Mouse (Mus musculus) forebrain, embryonic 13.5 days (tissue): Measurements from ENCODE around the gene S100a2. TPM values are rescaled to one million over a fixed set of nuclear protein-coding genes. Genes with fewer than 3 reads are reported as not detected.

Experiments used
- ATAC-seq: fragments of 200-750 bp; cut with Nextera tagmentation; 2 replicates; pipeline ENCODE4 v1.8.0; 2017
- H3K27ac ChIP-seq: fragments of 300-500 bp; sonication (generic); 2 replicates; pipeline ENCODE4 v1.5.1; 2015; ENCODE audit warnings: inconsistent platforms, mild to moderate bottlenecking, moderate library complexity
- H3K27me3 ChIP-seq: fragments of 300-500 bp; sonication (generic); 2 replicates; pipeline ENCODE4 v1.6.1; 2015; ENCODE audit warnings: mild to moderate bottlenecking, inconsistent platforms
- H3K36me3 ChIP-seq: fragments of 300-500 bp; sonication (generic); 2 replicates; pipeline ENCODE4 v1.6.1; 2015; ENCODE audit warnings: mild to moderate bottlenecking, inconsistent platforms; ENCODE audit not compliant: poor library complexity, severe bottlenecking
- H3K4me1 ChIP-seq: fragments of 300-500 bp; sonication (generic); 2 replicates; pipeline ENCODE4 v1.6.1; 2015; ENCODE audit warnings: inconsistent platforms
- H3K4me2 ChIP-seq: fragments of 300-500 bp; sonication (generic); 2 replicates; pipeline ENCODE4 v1.6.1; 2015; ENCODE audit warnings: inconsistent platforms, mild to moderate bottlenecking, moderate library complexity
- H3K4me3 ChIP-seq: fragments of 300-500 bp; sonication (generic); 2 replicates; pipeline ENCODE4 v1.5.1; 2015; ENCODE audit warnings: mild to moderate bottlenecking, inconsistent platforms
- H3K9ac ChIP-seq: fragments of 300-500 bp; sonication (generic); 2 replicates; pipeline ENCODE4 v1.6.1; 2015; ENCODE audit warnings: mild to moderate bottlenecking, inconsistent platforms
- H3K9me3 ChIP-seq: fragments of 300-500 bp; sonication (generic); replicated peaks from 2 replicates; pipeline ENCODE4 v1.6.1; 2016; ENCODE audit warnings: inconsistent platforms
- WGBS: fragments of 180-500 bp; shearing (Covaris S2); methylation state at CpG from one replicate; pipeline ENCODE4 v1.1.7; 2015; 5-methylcytosine and 5-hydroxymethylcytosine counted together
- polyA plus RNA-seq: library from polyadenylated mRNA; unstranded; fragments of >200 nt; fragmentation: Nextera tagmentation; extraction: Ambion mirVana; gene quantifications from 2 replicates; pipeline ENCODE4 v1.2.1, GENCODE M21; 2015

S100a2 gene
- polyA plus RNA-seq, 1 experiment from 2014 or later: not detected

- Histone ChIP-seq H3K9me3 (no peaks in the 10 kb centered on the region), H3K4me2 (0 out of 2 replicates have a peak overlapping the region, but pooled peaks have one; percentile 7), H3K9ac (no peak overlapping the region), H3K4me3 (no peak overlapping the region), H3K27ac (peak overlapping the region; percentile 54), H3K4me1 (peaks cover 26% of the 10 kb centered on the region), H3K36me3 (no peaks in the 10 kb centered on the region), H3K27me3 (no peaks in the 10 kb centered on the region)
- ATAC-seq: peak; percentile 71; the same call in 1 of the 2 replicates
- 5% methylated on average over 2 of the region's 2 CpGs for WGBS
These were observed 33.5 kb downstream of the S100a2 start for GRCm38 (mm10) chr3:90623435-90624071.

DNA sequence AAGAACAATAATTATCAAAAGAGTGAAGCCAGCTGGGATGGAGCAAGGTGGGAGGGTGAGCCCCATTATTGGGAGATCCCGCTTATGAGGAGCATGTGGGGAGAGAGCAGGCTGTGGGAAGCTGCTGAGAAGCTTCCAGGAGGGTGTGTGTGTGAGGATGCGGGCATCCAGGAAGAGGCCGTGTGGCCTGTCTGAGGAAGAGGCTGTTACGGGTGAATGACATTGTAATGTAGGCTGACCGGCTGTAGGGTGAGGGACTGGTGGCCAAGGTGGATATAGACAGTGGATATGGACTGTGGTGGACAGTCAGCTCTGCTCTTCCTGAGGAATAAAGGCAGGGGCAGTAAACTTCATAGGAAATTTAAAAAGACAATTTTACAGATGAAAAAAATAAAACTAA, 35.4 kb downstream of the S100a2 start:
- no peak overlapping the region for H3K4me2 ChIP-seq
- H3K4me1 ChIP-seq: peaks cover 26% of the 10 kb centered on the region
- H3K27ac ChIP-seq: no peak overlapping the region
- no peaks in the 10 kb centered on the region for H3K27me3 ChIP-seq
- no peaks in the 10 kb centered on the region for H3K36me3 ChIP-seq
- H3K9me3 ChIP-seq: no peaks in the 10 kb centered on the region
- 0 out of 2 replicates have a peak, but pooled peaks have one; percentile 23 for ATAC-seq
- 73% methylated on average over 5 of the region's 5 CpGs for WGBS
- H3K9ac ChIP-seq: no peak overlapping the region
- H3K4me3 ChIP-seq: no peak overlapping the region

DNA sequence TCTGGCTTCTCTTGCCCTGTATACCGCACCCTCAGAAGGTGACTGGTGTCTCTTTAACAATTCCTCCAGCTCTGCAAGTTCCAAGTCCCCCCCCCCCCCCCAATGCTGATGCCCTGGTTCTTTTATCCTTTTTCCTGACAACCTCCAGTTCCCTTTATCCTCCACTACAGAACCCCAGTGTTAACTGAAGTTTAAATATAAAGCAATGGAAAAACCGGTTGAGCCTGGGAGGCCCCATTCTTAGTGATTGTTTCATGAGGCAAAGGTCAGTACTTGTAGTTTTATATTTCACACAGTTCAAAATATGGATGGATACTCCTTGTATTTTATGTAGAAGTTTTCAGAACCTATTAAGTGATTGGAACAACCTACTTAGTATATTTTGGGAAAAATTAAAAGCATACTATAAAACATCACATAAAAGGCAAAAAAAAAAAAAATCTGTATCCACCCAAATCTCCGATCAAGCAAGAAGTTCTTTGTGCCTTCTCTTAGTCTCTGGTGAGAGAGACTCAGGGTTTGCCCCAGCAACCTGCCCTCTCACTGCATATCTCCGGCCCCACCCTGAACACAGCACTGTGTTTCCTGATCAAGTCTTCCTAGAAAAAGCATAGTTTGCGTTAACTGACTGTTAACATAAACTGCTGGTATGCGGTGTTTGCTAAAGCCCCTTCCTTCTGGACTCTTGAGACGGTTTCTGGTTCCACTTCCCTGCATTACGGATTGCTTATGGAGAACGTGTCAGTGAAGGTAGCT, 36.4 kb downstream of the S100a2 start:
- Histone ChIP-seq H3K4me3 (no peak overlapping the region), H3K27me3 (no peaks in the 10 kb centered on the region), H3K9ac (no peak overlapping the region), H3K36me3 (no peaks in the 10 kb centered on the region), H3K4me2 (no peak overlapping the region), H3K9me3 (no peaks in the 10 kb centered on the region), H3K4me1 (peaks cover 26% of the 10 kb centered on the region), H3K27ac (no peak overlapping the region)
- 82% methylated on average over 9 of the region's 9 CpGs for WGBS
- ATAC-seq: no peak

DNA sequence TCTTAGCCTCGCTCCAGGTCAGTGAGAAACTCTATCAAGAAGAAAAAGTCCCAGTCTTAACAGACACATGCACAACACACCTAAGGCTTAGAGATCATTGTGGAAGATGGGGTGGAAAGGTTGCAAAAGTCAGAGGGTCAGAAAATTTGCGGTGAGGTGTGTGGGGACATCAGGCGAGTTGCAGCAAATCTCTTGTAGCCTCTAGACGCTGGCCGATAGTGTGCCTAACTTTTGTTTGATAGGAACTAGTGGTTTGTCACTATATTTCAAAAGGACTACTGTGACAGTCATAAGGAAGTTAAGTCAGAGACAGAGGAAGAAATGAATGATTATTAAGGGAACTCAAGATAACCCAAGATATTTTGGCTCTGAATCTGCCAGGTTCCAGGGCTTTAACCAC, 37.3 kb downstream of the S100a2 start:
- no peak overlapping the region for H3K4me2 ChIP-seq
- no peak for ATAC-seq
- no peaks in the 10 kb centered on the region for H3K27me3 ChIP-seq
- peaks cover 26% of the 10 kb centered on the region for H3K4me1 ChIP-seq
- 94% methylated on average over 5 of the region's 5 CpGs for WGBS
- no peak overlapping the region for H3K27ac ChIP-seq
- H3K9ac ChIP-seq: no peak overlapping the region
- no peaks in the 10 kb centered on the region for H3K36me3 ChIP-seq
- H3K4me3 ChIP-seq: no peak overlapping the region
- H3K9me3 ChIP-seq: no peaks in the 10 kb centered on the region

GRCm38 (mm10) chr3:90627807-90628206, 37.8 kb downstream of the S100a2 start:
- Histone ChIP-seq H3K9me3 (no peaks in the 10 kb centered on the region), H3K9ac (no peak overlapping the region), H3K27ac (no peak overlapping the region), H3K4me2 (no peak overlapping the region), H3K4me3 (no peak overlapping the region), H3K27me3 (no peaks in the 10 kb centered on the region), H3K36me3 (no peaks in the 10 kb centered on the region), H3K4me1 (peaks cover 24% of the 10 kb centered on the region)
- ATAC-seq: no peak
- WGBS: 69% methylated on average over 4 of the region's 4 CpGs

- Histone ChIP-seq H3K36me3 (no peaks in the 10 kb centered on the region), H3K4me1 (peaks cover 9% of the 10 kb centered on the region), H3K27ac (no peak overlapping the region), H3K4me3 (no peak overlapping the region), H3K27me3 (no peaks in the 10 kb centered on the region), H3K9ac (no peak overlapping the region), H3K4me2 (no peak overlapping the region), H3K9me3 (no peaks in the 10 kb centered on the region)
- WGBS: 79% methylated on average over 2 of the region's 2 CpGs
- ATAC-seq: no peak
These were observed 39.3 kb downstream of the S100a2 start for GRCm38 (mm10) chr3:90629298-90629697.

- Histone ChIP-seq H3K9ac (no peak overlapping the region), H3K27ac (no peak overlapping the region), H3K9me3 (no peaks in the 10 kb centered on the region), H3K4me2 (no peak overlapping the region), H3K4me1 (no peaks in the 10 kb centered on the region), H3K4me3 (no peak overlapping the region), H3K36me3 (no peaks in the 10 kb centered on the region), H3K27me3 (no peaks in the 10 kb centered on the region)
- no peak for ATAC-seq
- 77% methylated on average over 2 of the region's 2 CpGs for WGBS
These were observed 41.9 kb downstream of the S100a2 start for GRCm38 (mm10) chr3:90631984-90632383.

DNA sequence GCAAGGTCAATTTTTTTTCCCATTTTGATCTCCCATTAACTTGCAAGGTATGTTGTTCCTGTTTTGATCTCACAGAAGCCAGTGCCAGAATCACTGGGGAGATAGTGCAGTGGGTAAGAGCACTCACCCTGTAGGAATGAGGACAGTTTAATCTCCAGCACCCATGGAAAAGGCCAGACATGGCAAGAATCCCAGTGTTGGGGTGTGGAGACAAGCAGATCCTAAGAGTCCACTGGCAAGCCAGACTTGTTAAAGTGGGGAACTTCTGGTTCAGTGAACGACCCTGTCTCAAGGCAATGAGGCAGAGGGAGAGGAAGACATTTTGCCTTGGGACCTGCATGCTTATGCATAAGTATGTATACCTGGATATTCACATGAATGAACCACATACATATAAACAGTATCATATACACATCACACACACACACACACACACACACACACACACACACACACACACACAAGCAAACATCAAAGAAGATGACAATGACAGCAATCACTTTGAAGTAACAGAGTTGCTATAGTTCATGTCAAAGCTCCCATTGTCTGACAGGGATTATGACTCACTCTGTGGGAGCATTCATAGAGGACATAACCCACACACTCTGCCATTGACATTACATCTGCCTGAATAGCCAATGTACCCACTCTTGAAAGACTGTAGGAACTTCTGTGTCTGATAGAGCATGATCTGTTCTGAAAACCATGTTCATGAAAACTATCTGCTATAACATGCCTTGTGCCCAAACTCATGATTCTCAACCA, 48.6 kb downstream of the S100a2 start:
- whole genome bisulfite sequencing: 59% methylated on average over 1 of the region's 1 CpGs
- no peak overlapping the region for H3K27ac ChIP-seq
- no peaks in the 10 kb centered on the region for H3K36me3 ChIP-seq
- H3K27me3 ChIP-seq: no peaks in the 10 kb centered on the region
- H3K9me3 ChIP-seq: no peaks in the 10 kb centered on the region
- no peak overlapping the region for H3K4me3 ChIP-seq
- H3K9ac ChIP-seq: no peak overlapping the region
- no peaks in the 10 kb centered on the region for H3K4me1 ChIP-seq
- no peak for ATAC-seq
- H3K4me2 ChIP-seq: no peak overlapping the region

DNA sequence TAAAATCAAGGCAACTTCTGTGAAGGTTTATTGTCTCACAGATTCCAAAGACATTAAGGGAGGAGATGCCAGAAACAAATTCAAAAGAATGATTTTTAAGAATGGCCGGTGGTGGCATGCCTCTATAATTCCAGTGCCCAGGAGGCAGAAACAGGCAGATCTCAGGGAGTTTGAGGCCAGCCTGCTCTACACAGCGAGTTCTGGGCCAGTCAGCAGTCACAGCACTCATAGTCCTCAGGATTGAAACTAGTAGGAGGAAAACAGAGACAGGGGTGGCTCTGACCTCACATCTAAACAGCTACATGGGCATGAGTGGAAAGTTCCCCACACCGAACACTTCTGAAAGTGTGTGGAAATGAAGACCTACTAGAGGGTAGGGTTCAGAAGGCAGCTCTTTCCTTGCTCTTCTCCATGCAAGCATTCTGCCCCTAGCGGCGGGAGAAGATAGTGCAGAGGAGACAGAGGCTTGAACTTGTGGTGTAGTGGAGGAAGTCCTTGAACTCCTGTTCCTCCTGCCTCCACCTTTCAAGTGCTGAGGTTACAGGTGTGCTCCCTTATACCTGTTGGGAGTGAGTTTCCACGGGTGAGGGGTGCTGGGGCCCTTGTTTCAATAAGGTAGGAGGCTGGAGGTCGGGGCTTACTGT, 49.6 kb downstream of the S100a2 start:
- WGBS: 51% methylated on average over 7 of the region's 7 CpGs
- ATAC-seq: no peak

GRCm38 (mm10) chr3:90640981-90641380, 50.9 kb downstream of the S100a2 start:
- no peak overlapping the region for H3K4me3 ChIP-seq
- no peaks in the 10 kb centered on the region for H3K4me1 ChIP-seq
- no peak overlapping the region for H3K9ac ChIP-seq
- H3K36me3 ChIP-seq: no peaks in the 10 kb centered on the region
- WGBS: 89% methylated on average over 7 of the region's 7 CpGs
- no peaks in the 10 kb centered on the region for H3K9me3 ChIP-seq
- ATAC-seq: no peak
- no peak overlapping the region for H3K27ac ChIP-seq
- H3K27me3 ChIP-seq: no peaks in the 10 kb centered on the region
- H3K4me2 ChIP-seq: no peak overlapping the region

More for the DNA sequence above, 49.6 kb downstream of the S100a2 start:
- no peak overlapping the region for H3K27ac ChIP-seq
- no peaks in the 10 kb centered on the region for H3K36me3 ChIP-seq
- H3K9me3 ChIP-seq: no peaks in the 10 kb centered on the region
- H3K4me1 ChIP-seq: no peaks in the 10 kb centered on the region
- H3K9ac ChIP-seq: no peak overlapping the region
- H3K4me2 ChIP-seq: no peak overlapping the region
- H3K4me3 ChIP-seq: no peak overlapping the region
- H3K27me3 ChIP-seq: no peaks in the 10 kb centered on the region
